Mouse (Mus musculus) C2C12 (cell line): Measurements from ENCODE around the gene Ankrd13c.

ENCODE experiments used
- CTCF ChIP-seq: IDR thresholded peaks from one replicate; pipeline ENCODE4 v1.5.1; 2011; ENCODE audit not compliant: control insufficient read depth, insufficient read depth, insufficient read length
- MYOD1 ChIP-seq: IDR thresholded peaks from one replicate; pipeline ENCODE4 v1.6.1; 2011; ENCODE audit warnings: low read depth; ENCODE audit not compliant: control insufficient read depth, insufficient read length
- USF1 ChIP-seq: IDR thresholded peaks from one replicate; pipeline ENCODE4 v1.6.1; 2011; ENCODE audit warnings: low read depth, mild to moderate bottlenecking, control low read depth, moderate library complexity

DNA sequence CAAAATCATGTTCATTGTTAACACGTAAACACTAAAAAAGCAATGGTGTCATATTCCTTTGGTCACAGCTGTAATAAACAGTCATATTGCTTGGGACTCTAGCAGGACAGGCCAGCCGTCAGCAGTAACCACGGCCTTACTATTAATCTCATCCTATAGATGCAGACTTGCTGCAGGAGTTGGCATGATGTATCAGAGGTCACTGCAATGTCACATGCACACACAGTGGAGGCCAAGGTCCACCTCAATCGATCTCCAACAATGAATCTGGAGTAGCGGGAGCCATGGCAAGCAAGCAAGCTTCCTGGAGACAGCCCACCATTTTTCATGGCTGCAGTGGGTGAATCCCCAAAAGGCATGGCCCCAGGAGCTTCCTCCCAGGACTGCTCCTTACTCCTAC is 45.3 kb upstream of the Ankrd13c start:
- TF ChIP-seq USF1 = no peak
- no peak for TF ChIP-seq MYOD1
- no peak for TF ChIP-seq CTCF
